Mouse (Mus musculus) CD4-positive helper T cell, adult 2 months (primary cell): ENCODE results near the gene Igfbp6.
"Not testable (repeated sequence)": the region's sequence is repeated elsewhere in the genome, so short reads cannot be mapped to it uniquely, and the experiment has no call there.

Experiments used
- DNase-seq: peaks from one replicate; pipeline ENCODE4 v3.0.0-alpha.2; 2012; ENCODE audit warnings: low read depth, missing footprints, low spot score

Gene Igfbp6

DNA sequence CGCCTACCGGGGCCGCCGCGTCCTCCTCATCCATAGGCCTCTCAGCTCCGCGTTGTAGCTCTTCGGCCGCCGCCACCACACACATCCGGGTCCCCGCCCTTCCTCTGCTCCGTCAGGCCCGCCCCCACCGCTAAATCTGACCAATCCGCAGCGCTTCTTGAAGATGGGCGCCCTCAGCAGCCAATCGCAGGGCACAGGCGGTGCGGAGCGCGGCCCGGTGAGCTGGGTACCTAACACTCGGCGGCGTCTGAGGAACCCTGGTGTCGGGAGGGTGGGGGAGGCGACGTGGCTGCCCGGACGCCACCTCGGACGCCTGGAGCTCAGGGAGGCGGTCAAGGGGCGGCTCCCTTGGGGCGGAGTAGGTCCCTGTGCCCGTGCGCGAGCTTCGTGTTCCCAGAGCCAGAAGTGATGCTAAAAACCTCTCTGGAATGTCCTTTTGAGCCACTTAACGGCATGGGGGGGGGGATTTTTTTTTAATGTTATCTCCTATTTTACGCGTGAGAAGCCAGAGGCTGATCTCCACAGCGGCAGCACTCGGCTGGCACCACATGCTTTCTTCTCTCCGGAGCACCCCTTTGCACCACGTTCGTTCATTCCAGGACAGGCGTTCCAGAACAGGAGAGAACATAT lies 7.9 kb upstream of the Igfbp6 start, which contains the start of gene Spryd3:
Gene Spryd3 (minus strand): TSS at position 106 of the 630 bp plus-strand sequence.
- DNase-seq: peak; percentile 97

DNA sequence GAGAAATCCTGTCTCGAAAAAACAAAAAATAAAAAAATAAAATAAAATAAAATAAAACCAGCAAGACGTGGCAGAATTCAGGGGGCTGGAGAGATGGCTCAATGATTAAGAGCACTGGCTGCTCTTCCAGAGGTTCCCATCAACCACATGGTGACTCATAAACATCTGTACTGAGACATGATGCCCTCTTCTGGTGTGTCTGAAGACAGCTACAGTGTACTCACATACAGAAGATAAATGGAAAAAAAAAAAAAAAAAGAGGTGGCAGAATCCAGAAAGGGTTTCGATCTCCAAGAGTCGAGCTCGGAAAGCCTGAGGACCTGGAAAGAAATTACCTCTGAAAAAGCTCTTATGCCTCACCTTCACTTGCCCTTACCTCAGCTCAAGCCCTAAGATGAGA lies 3.0 kb upstream of the Igfbp6 start:
- no peak for DNase-seq

DNA sequence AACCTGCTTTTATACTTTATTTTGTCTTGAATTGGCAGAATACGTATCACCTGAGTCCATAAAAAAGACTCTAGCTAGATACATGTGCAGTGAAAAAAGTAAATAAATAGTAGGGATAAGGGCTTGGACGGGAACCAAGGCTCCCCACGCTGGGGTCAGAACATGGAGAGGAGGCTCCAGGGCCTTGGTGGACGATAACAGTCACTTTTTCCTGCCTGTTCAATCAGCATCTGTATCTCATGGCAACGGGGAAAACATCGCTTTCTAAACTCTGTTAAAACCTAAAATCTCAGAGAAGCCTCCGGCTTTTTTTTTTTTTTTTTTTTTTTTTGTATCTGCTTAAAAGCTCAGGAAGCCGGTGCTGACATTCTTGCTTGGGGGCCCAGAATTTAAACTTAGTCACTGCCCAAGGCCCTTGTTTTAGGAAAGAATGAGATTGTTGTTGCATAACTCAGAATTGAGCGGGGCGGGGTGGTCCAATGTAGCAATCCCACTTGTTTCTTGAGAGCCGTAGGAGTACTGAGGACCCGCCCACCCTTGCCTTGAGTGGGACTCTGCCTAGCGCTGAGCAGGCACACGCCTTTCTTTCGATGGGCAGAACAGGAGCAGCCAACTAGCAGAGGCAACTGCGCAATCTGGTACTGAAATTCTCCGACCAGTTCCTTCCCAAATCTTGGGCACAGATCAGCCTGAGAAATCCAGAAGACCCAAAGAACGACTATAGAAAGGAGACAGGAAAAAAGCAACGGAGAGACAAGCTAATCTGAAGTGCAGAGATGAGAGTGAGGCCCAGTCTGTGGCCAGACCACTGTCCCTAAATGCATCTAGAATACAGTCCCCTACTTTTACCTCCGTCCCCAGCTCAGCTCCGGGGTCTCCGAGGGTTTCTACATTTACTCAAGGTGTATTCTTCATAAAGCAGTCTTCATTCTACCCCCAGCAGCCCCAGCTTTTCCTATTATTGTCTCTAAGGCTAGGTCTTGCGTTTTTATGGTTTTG lies 949 bp upstream of the Igfbp6 start:
- DNase-seq: no peak

DNA sequence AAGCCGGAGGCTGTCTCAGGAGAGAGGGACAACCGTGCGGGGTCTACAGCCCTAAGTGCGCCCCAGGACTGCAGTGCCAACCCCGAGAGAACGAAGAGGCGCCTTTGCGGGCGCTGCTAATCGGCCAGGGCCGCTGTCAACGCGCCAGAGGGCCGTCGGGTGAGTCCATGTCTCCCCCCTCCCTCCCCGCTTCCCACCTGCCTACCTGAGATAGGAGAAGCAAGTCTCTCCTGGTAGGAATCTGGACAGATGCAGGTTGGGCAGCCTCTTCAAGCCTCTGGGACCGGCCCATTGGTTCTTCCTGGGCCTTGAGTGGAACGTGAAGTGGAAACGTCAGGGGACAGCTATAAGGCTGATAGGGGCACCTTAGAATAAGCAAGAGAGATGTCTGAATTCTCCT lies 564 bp downstream of the Igfbp6 start:
- DNase-seq: no peak

DNA sequence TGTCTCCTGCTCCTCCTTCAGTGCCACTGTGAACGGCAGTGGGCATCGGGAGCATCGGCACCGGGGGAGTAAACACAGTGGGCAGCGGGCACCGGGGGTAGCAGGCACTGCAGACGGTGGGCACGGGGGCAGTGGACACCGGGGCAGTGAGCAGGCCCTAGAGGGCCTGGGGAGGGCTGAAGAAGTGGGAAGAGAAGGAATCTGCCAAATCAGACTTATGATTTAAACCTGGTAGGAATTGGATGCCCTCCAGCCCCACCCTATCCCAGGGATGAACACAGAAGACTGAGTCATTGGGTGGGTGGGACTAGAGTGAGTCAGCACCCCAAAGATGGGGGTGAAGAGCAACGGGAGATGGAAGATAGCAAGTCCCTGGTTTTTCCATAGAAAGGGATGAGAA lies 1.2 kb downstream of the Igfbp6 start:
- DNase-seq: no peak

DNA sequence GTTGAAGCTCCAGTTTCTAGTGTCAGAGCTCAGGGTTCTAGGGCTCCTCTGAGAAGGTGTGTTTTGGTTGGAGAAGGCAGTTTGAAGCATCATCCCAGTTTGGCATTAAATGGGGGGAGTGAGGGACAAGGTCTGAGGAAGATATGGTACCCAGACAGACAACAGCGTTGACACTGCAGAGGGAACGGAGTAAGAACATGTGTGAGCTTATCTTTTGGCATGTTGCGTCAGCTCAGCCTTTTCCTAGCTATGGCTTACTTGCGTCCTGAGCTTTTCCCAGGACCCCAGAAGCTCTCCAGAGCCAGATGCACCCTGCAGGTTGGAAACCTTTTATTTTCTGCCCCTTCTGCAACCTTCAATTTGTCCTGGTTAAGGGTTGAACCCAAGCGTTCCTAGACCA lies 1.9 kb downstream of the Igfbp6 start:
- no peak for DNase-seq

DNA sequence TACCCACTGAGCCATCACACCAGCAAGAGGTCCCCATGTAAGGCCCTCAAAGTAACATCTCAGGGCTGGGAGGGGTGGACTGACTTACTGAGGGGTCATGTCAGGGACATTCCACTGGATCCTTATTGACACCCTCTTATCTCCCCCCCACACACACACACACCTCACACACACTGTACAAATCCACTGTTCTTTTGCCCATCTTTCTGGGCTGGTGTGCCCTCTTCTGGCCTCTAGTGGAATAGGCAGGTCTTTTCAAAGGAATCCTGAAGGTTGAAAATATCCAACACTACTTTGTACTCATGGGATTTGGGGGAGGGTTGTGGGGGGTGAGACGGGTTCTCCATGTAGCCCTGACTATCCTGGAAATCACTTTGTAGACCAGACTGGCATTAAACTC lies 2.7 kb downstream of the Igfbp6 start:
- peak; percentile 54 for DNase-seq

DNA sequence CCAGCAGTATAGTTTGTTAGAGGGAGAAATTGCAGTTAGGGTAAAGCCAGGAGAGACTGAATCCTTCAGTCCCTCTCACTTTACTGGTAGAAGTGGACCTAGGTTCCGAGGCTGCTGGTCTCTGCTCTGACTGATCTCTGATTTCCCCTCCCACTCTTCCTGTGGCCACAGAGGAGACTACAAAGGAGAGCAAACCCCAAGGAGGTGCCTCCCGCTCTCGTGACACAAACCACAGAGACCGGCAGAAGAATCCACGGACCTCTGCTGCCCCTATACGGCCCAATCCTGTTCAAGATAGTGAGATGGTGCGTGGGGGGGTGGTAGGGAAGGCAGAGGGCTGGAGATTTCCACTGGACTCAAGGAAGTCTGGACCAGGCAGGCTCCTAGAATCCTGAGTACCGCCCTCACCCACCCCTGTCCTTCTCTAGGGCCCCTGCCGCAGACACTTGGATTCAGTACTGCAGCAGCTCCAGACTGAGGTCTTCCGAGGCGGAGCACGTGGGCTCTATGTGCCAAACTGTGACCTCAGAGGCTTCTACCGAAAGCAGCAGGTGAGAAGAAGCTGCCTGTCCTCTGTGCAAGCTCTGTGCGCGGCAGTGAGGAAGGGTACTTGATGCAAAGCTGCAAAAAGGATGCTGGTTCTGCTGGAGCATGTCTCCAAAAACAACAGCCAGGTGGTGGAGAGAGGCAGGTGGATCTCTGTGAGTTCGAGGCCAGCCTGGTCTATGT lies 3.7 kb downstream of the Igfbp6 start:
- peak; percentile 60 for DNase-seq

DNA sequence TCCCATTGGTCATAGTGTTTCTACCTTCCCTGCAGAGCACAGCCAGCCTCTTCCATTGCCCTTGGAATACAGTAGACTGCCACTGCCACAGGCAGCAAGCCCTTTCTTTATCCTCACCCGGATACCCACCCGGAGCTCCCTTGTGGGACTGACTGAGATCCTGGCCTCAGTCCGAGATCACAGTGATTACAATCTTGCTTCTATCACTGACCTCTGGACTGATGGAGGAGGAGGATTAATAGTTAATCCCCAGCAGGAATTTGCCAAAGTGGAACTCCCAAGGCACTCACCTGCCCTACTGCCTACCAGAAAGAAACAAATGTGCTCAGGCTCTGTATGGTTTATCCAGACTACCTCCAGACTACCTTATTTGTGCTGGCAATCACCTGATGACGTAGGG lies 5.4 kb downstream of the Igfbp6 start:
- DNase-seq: no peak

DNA sequence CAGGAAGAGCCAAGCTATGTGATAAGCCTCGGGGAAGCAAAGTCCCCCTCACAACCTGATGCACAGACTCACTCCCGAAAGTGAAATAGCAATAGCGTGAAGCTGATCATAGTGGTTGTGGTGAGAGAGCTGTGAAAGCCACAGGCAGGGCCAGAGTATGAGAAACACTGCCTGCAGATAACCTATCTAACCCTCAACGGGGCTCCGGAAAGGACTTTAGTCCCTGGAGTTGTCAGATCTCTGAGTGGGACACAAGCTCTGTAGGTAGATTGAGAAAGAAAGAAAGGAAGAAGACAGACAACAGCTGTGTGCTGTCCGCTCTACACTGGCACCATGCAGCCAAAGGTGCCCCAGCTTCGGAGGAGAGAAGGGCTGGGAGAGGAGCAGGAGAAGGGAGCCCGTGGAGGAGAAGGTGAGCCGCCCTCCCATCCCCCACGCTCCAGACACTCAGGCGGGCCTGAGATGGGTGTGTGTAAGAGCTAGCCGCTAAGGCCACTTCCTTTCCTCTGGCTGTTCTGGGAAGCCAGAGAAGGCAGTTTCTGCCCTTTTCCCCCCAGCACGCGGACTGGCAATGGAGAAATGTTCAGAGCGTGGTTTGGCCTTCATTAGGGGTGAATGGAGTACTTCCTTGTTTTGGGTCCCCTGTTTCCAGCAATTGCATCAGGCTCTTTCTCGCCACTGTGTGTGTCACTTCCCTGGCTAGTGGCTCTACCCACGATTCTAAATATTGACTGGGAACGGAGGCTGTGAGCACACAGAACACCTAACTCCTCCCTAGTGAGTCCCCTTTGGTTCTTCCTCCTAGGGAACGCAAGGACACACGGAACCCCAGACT lies 6.4 kb downstream of the Igfbp6 start, which contains the start of gene Soat2:
Gene Soat2 (plus strand): TSS at position 226 of the 835 bp plus-strand sequence.
- DNase-seq: peak; percentile 67

DNA sequence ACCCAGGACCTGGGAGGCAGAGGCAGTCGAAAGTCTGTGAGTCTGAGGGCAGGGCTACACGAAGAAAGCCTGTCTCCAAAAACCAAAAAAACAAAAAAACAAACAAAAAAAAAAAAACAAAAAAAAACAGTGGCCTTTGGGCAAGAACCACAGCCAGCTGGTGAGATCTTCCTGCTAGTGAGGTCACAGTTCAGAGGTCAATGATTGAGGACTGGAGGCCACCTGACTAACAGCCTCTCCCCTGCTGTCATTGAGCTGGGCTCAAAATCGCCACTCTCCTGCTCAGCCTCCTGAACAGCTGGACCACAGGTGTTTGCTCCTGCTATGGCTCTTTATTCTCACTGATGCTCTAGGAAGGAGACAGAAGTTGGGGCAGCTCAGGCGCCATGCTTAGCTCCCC lies 8.5 kb downstream of the Igfbp6 start:
- no peak for DNase-seq

DNA sequence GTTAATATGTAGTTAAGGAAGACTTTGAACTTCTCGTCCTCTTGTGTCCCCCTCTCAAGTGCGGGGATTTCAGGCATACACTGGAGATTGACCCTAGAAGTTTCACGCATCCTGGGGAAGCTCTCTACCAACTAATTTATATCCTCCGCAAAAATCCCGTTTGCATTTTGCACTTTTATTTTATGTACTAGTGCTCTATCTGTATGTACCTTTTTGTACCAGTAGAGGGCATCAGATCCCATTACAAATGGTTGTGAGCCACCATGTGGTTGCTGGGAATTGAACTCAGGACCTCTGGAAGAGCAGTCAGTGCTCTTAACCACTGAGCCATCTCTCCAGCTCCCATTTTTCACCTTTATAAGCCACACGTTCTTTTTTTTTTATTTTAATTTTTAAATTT lies 10.8 kb downstream of the Igfbp6 start:
- DNase-seq: not testable (repeated sequence)

DNA sequence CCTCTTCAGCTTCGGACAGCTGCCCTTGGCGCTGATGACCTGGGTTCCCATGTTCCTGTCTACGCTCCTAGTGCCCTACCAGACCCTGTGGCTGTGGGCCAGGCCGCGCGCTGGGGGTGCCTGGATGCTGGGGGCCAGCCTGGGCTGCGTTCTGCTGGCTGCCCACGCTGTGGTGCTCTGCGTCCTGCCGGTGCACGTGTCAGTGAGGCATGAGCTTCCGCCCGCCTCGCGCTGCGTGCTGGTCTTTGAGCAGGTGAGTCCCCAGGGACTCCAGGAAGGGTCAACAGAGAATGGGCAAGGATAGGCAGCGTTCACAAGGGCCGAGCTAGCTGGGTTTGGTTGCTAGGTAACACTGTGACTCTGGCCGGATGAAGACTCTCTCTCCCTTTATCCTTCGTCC lies 12.7 kb downstream of the Igfbp6 start:
- no peak for DNase-seq

DNA sequence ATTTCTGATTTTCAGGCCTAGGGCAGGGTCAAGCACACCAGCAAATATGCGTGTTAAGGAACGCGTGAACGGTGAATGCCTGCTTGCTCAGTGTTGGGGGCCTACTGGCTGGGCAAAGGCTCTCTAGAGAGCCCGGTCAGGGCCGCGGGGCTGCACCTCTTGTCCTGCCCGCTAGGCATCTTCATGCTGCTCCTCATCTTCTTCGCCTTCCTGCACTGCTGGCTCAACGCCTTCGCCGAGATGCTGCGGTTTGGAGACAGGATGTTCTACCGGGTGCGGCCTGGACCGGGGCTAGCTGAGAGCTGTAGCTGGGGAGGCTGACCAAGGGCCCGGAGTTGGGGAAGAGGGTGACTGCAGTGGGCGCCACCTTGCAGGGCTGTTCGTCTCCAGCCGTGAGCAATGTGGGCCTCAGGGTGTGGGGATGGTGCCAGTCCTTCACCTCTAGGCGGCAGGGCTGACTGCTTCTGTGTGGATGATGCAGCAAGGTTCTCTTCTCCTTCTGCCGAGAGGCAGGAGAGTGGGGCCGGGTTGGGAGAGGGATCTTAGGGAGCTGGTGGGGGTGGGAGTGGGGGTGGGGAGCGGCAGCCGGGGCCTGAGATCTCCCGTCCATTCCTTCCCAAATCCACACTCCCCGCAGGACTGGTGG lies 16.4 kb downstream of the Igfbp6 start:
- DNase-seq: peak; percentile 27

DNA sequence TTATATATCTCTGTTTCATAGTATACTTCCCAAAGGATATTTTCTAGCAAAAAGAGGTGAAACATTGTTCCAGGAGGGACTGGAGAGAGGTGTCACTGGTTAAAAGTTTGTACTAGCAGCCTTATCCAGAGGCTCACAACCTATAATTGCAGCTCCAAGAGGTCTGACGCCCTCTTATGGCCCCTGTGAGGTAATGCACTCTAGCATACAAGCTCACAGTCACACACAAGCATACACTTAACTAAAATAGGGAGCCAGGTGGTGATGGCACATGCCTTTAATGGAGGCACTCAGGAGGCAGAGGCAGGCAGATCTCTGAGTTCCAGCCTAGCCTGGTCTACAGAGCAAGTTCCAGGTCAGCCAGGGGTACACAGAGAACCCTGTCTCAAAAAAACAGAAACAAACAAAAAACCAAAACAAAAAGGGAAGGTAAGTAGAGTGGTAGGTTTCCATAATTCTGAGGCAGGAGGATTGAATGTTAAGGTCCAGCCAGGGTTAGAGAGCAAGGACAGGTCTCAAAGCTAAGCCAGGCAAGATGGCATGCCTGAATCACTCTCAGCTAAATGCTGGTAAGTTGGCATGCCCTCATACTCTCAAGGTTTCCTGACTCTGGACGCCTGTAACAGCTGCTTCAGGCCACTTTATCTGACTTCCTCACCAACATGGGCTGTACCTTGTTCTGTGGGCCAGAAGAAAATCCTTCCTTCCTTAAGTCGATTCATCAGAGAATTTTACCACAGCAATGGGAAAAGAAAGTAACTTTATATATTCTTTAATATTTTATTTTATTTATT lies 19.9 kb downstream of the Igfbp6 start:
- no peak for DNase-seq

DNA sequence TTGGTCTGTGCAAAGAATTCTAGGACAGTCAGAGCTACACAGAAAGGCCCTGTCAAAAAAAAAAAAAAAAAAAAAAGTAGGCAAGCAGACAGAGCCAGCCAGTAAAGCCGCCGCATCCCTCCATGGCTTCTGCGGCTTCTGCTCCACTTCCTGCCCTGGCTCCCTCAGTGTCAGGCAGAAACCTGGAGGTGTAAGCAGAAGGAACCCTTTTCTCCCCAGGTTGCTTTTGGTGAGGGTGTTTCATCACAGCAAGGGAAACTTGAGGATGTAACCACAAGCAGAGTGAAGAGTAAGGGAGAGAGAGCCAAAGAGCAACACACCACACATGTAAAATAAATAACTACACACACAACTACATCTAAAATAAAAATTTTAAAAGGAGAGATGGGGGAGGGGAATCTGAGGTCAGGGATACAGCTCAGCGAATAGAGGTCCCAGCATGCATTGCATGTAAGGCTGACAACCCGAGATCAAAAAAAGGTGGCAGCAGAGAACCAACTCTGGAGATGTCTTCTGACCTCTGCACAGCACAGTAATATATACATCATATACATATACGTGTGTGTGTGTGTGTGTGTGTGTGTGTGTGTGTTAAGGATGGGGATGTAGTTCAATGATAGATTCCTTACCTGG lies 21.4 kb downstream of the Igfbp6 start:
- DNase-seq: peak; percentile 74

DNA sequence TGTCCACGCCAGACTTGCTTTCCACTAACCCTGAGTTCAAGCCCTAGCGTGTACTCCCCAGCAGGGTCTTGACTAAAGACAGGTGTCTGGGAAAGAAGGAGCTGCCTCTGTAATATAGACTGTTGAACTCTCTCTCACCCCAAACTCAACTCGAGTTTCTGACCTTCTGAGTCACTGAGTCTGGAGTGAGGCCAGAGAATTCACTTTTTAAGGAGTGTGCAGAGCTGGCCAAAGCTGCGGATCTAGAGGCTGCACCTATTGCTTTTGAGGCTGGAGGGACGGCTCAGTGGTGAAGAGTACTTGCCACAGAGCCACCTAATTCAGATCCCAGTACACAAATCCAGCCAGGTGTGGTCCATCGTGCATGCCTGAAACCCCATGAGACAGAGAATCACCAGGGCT lies 23.5 kb downstream of the Igfbp6 start:
- no peak for DNase-seq

DNA sequence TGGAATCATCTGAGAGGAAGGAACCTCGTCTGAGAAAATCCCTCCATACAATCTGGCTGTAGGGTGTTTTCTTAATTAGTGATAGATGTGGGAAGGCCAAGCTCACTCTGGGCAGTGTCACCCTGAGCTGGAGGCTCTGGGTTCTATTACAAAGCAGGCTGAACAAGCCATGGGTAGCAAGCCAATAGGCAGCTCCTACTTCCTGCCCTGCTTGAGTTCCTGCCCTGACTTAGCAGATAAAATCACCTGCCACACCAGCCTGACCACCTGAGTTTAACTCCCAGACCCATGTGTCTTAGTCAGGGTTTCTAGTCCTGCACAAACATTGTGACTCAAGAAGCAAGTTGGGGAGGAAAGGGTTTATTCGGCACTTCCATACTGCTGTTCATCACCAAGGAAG lies 24.9 kb downstream of the Igfbp6 start:
- no peak for DNase-seq

DNA sequence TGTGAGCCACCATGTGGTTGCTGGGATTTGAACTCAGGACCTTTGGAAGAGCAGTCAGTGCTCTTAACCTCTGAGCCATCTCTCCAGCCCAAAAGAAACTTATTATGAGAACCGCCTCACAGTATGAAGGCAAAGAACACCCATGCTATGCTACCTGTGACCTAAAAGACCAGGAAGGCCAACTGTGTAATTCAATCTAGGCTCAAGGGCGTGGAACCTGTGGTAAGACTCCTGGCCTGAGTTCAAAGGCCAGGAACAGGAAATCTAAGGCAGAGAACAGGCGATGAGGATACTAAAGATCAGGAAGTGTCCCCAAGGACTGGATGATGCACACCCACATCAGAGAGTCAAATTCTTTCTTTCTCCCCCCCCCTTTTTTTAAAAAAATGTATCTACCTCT lies 29.4 kb downstream of the Igfbp6 start:
- no peak for DNase-seq
